Mouse (Mus musculus): ENCODE results near the gene Pccb.

Pccb gene

DNA sequence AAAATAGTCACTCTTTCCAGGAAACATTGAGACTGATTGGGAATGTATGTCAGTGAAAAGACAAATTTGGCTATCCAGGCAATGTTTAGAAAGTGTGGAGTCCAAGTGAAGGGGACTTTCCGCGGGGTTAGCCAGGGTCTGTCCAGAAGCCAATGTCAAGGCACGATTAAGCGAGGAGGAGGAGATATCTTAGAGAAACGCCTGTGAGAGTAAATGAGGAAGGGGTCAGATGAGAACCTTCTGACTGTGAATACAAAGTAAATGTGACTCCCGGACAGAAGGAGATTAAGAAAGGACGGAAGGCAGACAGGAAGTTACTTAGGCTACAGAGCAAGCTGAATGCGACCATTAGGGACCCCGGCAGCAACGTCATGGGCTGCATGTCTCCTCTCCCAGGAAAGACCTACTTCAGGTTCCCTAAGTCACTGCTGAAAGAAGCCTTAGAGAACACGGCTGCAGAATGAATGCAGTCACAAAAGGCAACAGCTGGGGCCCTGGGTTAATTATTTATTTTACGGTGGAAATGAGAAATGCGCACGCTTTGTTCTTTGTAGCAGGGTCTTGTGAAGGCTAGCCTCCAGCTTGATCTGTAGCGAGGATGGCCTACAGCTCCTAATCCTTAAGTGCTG lies 11.1 kb upstream of the Pccb start:
- DNase-seq (ENCODE audit: low spot score in 2 of 2): no peak

DNA sequence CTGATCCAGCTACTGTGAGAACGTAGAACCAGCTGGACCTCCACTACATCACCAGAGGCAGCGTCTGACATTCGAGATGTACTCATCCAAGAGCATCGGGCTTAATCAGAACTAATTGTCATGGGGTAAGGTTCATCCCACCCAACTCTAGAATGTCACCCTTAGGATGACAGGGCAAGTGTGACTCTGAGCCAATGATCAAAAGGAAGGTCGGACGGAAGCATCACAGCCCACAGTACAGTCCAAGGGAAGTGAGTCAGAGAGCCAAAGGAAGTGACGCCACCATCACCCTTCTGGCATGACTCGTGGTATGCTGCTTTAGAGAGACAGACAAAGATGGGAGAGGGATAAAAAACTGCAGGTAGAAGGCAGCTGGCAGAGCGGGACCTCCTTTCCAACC lies 7.6 kb upstream of the Pccb start:
- DNase-seq (ENCODE audit: low spot score in 2 of 2): no peak

DNA sequence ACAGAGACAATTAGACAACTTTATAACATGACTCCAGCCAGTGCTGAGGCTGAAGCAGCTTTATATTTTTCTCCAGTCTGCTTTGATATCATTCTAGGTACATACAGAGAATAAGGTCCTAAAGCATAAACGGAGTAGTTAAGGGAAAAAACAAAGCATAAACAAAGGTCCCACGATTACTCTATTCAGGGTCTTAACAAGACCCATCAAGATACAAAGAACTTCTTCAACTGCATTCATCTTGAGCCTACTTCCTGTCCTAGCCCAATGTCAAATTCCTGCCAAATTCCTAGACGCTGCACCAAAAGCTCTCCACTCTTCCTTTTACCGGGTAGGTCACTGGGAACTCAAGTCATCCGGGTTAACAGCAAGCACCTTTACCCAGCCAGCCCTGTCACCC lies 6.8 kb upstream of the Pccb start:
- no peak for DNase-seq (ENCODE audit: low spot score in 2 of 2)

DNA sequence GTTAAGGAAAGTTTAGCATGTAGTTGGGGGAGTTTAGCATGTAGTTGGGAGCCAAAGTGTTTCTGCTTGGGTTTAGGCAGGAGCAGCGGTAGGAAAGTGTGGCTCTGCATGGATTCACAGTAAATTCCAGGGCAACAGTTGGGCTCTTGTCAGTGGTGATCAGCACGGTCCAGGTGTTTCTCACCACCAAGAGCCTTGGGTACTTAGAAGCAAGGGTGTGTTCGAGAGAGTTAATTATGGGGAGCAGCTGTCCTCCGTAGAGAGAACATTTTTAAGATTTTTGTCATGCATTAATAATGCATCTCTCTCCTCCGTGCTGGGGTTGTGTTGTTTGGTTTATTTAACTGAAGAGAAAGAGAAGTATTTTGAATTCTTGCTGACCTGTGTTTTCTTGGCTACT lies 3.9 kb upstream of the Pccb start:
- DNase-seq (ENCODE audit: low spot score in 2 of 2): no peak

DNA sequence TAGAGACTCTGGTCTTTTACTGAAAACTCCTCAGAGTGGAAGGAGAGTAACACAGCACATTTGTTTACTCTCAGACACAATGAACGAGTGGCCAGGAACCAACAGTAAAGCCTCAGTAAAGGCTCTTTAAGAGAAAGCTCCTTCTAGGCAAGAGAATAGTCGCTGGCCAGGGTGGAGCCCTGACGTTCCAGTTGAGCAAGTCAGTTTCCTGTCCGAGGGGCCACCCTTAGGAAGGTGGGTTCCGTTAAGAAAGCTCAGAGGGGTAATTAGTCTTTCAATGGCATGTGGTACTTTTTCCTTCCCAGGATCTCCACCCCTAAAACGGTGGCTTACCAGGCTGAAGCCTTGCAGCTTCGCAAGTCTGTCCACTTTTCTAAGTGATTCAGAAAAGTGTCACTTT lies 2.7 kb upstream of the Pccb start:
- no peak for DNase-seq (ENCODE audit: low spot score in 2 of 2)

DNA sequence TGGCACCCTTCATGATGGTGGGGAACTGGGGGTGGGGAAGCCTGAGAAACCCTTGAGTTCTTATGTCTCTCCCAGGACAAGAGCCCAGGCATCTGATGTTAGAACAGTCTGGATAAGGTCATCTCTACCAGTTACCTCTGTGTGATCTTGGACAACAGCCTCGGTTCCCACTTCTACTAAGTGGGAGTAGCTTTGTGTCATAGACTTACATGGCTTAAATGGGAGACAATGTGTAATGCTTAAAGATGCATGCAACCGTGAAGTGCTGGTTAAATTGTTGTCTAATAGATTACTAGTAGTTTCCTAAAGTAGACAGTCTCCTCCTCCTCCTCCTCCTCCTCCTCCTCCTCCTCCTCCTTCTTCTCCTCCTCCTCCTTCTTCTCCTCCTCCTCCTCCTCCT lies 2.2 kb upstream of the Pccb start:
- no peak for DNase-seq (ENCODE audit: low spot score in 2 of 2)

DNA sequence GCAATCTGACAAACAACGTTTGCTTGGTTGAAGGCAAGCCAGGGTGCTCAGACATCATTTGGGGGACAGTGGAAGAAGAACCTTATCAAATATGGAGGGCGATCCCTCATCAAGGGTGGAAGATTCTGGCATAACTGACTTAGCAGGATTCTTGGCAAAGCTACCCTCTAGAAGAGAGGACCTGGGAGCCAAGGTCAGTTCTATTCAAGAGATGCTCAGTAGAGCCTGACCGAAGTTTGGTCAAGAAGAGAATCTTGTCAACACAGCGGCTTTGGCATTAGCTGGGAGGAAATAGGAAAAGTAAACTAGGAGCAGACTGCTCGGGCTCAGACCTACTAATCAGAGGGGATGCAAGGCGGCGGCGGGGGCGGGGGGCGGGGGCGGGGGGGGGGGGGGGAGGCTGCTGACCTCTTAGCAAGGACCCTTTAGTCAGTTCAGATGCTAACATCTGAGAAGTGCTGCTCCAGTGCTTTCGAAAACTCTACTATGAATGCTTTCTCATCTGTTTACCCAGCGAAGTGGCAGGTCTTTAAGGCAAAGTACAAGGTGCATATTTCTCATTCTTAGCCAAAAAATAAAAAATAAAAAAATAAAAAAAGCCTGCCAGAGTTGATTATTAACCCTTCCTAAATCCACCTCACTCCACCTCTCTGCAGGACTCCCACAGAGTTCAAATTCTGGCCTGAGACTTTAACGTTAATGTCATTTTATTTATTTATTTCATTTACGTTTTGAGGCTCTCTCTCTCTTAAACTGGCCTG lies 1.3 kb upstream of the Pccb start:
- DNase-seq (ENCODE audit: low spot score in 2 of 2): no peak

DNA sequence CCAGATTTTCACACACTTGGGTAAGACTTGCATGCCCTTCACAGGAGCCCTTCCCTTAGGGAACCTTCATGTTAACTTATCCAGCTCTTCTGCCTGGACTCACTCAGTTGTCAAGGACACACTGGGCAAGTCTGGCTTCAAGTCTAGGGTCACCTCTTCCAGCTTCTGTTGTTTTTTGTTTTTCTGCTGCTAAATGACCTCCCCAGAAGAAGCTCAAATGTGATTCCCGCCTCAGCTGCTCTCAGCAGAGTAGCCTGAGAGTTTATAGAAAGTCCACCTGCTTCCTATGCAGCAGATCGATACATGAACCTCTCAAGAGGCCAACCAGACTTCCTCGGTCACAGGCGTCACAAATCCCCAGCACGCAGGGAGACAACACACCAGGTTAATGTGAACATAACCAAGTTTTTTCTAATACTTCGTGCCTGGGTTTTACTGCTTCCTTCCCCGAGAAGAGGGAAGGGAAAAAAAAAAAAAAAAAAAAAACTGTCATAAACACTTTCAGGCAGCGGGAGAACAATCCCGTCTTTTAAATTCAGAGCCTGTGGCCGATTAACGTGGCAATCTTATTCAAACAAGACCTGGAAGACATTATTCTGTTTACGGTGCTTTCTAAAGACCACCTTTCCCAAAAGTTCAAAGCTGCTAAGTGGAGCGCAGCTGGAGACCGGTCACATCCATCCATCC lies 794 bp downstream of the Pccb start:
- DNase-seq (ENCODE audit: low spot score in 2 of 2): peak in 1 of 2 experiments; percentile 5

DNA sequence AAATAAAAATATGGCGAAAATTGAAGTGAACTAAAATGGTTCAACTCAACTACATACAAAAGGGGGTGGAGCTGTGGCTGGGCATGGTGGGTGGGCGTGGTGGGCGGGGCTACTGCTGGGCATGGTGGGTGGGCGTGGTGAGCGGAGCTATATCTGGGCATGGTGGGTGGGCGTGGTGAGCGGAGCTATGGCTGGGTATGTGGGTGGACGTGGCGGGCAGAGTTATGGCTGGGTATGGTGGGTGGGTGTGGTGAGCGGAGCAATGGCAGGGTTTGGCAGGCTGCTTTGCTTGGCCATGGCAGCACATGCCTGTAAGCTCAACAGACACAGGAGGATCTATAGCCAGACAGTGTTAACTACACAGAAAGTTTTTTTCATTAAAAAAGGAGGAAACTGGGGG lies 15.9 kb downstream of the Pccb start:
- no peak for DNase-seq (ENCODE audit: low spot score in 2 of 2)

DNA sequence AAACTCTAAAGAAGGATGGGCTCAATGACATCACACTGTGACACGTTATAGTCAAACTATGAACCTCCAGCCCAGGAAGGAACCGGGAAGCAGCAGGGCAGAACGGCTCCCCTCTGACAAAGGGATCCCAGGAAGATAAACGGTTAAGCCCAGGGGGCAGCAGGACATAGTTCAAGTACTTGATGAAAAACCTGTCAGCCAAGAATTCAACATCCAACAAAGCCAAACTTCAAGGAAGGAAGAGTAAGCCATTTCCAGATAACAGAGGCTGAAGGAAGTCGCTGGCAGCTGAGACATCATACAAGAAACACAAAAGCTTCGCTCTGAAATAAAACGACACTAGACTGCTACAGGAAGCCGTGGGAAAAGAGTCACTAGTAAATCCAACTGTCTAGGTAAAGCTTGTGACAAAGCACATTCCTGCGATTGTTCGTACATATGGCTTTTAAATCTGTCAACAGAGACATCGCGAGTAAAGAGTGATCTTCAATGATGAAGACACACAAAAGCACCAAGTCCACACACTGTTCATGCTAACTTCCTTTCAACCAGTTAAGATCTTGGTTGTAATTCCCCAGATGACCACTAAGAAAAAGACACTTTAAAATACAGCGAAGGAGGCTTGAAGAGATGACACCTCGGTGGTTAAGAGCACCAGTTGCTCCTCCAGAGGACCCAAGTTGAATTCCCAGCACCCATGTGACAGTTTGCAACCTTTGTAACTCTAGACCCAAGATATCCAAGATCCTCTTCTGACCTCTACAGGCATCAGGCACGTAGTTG lies 16.8 kb downstream of the Pccb start:
- no peak for DNase-seq (ENCODE audit: low spot score in 2 of 2)

DNA sequence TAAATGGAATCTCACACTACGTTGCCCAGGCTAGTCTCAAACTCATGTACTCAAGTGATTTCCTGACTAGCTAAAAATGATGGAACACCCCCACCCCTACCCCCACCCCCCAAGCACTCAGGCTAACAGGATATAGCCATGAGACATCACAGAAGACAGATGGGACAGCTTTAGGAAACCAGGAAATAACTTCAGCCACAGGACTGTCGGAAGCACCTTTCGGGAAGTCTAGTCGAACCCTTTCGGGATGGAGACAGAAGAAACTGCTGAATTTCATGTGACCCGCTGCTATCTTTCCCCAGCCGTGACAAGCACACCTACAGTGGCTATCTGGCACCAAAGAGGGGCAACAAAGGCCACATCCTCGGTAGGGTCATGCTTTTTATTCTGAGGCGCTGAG lies 19.4 kb downstream of the Pccb start:
- no peak for DNase-seq (ENCODE audit: low spot score in 2 of 2)

DNA sequence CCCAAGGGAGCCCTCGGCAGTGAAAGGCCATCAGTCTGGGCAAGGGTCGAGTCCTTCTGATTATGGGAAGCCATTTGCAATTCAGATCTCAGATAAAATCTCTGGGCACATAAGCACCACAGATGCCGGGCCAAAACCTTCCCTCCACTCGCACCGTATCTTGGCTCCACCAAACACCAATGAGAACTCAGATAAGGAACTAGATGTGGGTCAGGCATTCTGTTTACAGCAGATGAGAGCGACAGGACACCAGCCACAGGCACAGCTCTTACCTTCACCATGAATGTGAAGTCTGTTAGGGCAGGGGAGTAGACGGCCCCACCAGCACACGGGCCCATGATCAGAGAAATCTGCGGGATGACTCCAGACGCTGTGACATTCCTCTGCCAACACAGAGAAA lies 22.3 kb downstream of the Pccb start:
- DNase-seq (ENCODE audit: low spot score in 2 of 2): no peak

DNA sequence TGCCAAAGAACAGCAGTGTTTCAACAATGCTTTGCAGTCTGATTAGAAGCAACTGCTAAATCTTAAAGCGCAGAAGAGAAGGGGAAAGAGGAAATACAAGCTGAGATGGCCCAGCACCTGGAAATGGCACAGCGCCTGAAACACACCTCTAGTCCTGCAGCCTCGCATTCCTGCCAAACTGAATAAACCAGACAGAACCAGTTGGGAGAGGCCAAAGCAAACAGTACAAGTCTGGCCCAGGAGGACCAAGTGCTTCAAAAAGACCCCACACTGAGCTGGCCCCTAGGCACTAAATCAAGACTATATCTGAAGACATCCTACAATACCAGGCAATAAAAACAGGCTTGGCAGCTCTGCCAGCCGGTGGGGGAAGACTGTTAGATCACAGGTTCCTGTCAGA lies 28.8 kb downstream of the Pccb start:
- DNase-seq (ENCODE audit: low spot score in 2 of 2): no peak

DNA sequence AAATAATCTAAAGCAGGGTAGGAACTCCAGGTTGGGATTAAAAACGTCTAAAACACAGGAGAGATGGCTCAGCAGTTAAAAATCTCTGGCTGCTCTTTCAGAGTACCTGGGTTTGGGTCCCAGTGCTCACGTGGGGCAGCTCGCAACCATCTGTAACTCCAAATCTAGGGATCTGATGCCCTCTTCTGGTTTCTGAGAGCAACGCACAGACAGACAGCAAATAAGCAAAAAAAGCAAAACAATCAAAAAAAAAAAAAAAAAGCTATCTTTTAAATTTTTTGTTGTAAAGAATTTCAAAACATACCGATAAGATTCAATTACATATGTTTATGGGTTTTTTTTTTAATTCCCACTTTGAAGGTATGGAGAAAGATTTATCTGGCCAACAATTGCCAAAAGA lies 31.4 kb downstream of the Pccb start:
- DNase-seq (ENCODE audit: low spot score in 2 of 2): no peak

DNA sequence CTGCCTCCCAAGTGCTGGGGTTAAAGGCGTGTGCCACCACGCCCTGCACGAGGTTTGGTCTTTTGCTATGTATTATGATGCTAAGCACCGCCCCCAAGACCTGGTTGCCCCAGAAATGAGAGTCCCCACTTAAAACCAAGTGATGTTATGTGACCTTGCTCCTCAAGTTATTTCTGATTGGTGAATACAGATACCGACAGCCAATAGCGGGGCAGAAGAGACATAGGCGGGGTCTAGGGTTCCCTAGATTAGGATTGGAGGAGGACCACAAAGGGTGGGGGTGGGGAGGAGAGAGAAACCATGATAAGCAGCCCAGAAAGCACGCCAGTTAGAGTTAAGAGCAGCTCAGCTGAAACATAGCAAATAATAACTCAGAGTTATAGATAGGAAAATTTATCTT lies 31.9 kb downstream of the Pccb start:
- DNase-seq (ENCODE audit: low spot score in 2 of 2): no peak

DNA sequence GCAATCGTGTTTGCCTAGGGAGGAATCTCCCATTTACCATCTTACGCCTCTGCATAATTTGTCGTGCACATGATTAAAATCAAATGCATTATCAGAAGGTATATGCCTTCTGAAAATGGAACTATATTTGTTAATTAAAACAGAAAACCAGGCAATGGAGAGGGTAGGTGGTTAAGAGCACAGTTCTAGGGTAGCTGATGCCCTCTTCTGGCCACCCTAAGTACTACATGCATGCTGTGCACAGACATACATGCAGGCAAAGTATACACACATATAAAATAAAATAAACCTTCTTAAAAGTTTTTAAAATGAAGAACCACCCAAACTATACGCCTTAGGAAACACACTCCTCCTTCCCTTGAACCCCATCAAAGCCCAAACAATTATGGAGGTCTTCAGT lies 32.6 kb downstream of the Pccb start:
- DNase-seq (ENCODE audit: low spot score in 2 of 2): peak; percentile 7 to 50

DNA sequence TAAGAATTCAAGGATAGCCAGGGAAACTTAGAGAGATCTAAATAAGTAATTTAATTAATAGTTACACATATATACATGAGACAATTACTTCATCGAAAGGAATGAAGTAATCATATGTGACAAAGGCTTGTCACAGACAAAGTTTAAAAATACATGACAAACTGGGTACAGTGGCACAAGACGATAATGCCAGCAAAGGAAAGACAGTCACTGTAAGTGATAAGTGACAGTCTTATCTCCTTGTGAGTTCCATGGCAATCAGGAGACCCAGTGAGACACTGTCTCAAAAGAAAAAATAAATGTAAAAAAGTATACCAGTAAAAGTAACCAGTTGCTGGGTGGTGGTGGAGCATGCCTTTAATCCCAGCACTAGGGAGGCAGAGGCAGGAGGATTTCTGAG lies 37.6 kb downstream of the Pccb start:
- DNase-seq (ENCODE audit: low spot score in 2 of 2): no peak

DNA sequence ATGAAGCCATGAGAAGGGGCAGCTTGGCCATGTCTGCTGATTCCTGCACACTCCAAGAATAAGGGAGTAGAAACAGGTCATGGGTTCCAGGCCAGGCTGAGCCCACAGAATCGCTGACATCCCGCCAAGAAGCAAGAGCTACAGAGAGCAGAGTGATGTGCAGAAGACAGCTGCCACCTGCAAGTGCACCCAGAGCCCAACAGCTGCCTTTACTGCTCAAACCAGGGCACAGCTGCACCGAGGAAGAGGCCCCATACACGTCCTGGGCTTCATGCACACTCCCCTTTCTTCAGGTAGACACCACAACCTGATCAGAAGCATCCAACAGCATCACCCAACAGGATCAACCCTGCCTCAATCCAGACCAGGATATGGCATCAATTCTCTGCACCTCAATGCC lies 40.8 kb downstream of the Pccb start:
- peak; percentile 7 to 23 for DNase-seq (ENCODE audit: low spot score in 2 of 2)

DNA sequence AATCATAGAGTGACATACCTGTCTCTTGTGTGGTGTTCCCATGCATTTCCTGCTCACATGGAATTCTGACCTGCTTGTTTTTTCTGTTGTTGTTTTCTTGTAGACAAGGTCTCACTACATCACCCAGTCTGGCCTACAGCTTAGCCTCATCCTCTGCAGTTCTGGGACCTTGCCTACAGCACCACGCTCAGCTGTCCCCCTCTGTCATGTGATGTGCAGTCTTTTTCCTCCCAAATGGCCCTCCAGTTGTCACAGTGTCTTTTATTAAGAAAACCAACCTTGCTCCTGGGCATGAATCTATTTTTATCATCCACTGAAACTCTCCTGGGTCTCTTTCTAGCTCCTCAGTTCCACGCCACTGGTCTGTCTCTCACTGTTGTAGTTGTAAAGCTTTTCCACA lies 42.5 kb downstream of the Pccb start:
- no peak for DNase-seq (ENCODE audit: low spot score in 2 of 2)

DNA sequence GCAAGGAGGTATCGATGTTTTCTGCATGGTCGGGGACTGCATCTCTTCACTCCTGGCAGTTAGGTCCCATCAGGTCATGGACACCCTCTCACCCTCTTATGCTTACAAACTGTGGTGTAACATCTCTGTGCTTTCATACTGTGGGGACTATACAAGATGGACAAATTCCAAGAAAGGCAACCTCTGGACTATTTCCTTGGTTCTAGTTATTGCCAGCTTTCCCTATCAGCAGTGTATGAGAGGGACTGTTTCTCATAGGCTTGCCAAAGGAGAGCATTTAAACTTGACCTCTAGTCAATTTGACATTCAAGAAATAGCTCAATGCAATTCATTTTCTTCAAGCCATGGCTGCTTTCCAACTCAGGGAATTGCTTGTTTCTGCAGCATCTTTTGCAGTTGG lies 43.4 kb downstream of the Pccb start:
- no peak for DNase-seq (ENCODE audit: low spot score in 2 of 2)

DNA sequence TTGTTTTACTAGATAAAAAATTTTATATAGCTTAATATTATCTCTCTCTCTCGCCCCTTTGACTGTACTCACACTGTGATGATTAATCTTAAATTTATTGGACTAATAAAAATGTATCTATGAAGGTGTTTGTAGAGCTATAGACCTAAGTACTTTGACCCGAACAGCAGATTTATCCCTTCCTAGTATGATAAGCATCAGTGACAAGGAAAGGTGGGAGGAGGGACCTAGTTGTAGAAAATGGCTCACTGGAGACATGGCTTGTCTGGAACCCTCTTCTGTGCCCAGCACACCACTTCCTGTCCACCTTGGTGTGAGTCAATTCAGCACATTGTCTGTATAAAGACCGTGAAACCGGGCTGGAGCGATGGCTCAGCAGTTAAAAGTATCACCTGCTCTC lies 44.1 kb downstream of the Pccb start:
- no peak for DNase-seq (ENCODE audit: low spot score in 2 of 2)

DNA sequence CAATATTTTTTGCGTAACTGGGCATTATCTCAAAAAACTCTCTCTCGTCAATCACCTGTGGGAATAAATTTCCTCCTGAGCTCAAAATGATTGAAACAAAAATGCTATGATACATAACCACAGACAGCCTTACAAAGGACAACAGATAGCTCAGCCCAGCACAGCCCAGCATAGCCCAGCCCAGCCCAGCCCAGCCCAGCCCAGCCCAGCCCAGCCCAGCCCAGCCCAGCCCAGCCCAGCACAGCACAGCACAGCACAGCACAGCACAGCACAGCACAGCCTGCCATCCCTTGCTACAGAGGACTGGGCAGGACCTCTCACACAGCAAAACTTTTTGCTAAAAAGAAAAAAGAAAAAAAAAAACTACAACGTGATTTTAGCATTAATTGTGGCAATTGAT lies 46.8 kb downstream of the Pccb start:
- no peak for DNase-seq (ENCODE audit: low spot score in 2 of 2)

DNA sequence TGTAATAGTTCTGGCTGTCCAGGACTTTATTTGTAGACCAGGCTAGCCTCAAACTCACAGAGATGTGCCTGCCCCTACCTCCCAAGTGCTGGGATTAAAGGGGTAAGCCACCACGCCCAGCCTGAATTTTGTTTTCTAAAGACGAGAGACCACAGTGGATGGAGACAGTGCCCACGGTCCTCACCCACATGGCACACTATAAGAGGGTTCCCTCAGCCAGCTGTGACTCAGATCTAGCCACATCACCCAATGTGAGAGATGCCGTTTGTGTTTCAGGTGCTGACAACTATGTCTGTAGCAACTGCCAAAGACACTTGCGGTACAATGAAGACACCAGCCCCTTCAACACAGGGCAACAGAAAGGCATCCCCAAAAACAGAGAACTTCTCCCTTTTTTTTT lies 47.7 kb downstream of the Pccb start:
- DNase-seq (ENCODE audit: low spot score in 2 of 2): no peak

All from thymus, postnatal 10 days (tissue).